Mouse (Mus musculus): ENCODE measurements at regions not wholly inside any gene's neighbourhood (a gene's known extent, or its start where the extent isn't known, plus 50 kb on each side); places are given as distances from the start of the nearest gene placed in this dataset.

DNA sequence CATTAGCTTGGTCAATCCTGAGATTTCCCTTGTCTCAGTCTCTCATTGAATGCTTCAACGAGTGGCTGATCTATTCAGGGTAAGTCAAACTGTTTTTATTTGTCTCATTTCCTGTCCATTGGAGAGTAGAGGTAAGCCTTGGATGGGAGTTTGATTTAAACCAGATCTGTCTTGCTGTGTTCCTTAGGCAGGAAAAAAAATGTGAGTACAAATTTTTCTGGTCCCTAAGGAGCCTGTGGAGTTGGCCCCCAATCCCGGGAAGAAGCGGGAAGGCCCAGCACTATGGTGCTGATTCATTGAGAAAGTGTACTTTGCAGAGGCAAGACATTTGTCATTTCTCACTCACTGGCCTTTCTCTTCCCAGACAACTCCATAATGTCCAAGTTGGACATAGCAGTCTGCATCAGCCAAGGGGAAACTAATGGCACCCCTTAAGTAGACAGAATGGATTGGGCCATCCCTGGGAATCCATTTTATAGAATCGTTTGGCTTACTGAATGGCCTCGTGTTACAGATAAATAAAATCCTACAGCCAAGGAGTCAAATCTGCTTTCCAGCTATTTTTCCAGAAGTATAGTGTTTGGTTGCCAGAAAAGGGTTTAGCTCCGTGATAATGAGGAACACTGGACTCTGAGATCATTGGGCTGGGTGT, 271.3 kb upstream of the Sel1l start:
- Histone ChIP-seq H3K4me1 (ENCODE audit: control insufficient read depth in 1 of 2, insufficient read depth in 2 of 2, low read length in 2 of 2) (no peaks in the 10 kb centered on the region), H3K9ac (ENCODE audit: control insufficient read depth, low read depth, low read length, poor library complexity, severe bottlenecking) (no peak overlapping the region), H3K4me3 (ENCODE audit: control insufficient read depth in 1 of 2, insufficient read depth in 1 of 2, low read depth in 2 of 2, low read length in 2 of 2) (no peak overlapping the region), H3K36me3 (ENCODE audit: control insufficient read depth in 1 of 2, insufficient read depth in 2 of 2, low read length in 2 of 2) (no peaks in the 10 kb centered on the region), H3K27ac (ENCODE audit: control insufficient read depth, low read depth, low read length) (no peak overlapping the region), H3K79me2 (ENCODE audit: control insufficient read depth, insufficient read depth, low read length, poor library complexity) (no peaks in the 10 kb centered on the region), H3K9me3 (replicated peaks; ENCODE audit: insufficient read depth, low read length) (no peaks in the 10 kb centered on the region), H3K27me3 (ENCODE audit: control insufficient read depth in 1 of 2, insufficient read depth in 2 of 2, low read length in 2 of 2) (no peaks in the 10 kb centered on the region)
- TF ChIP-seq KAT2A (conservative IDR thresholded peaks at IDR 0.05; ENCODE audit: low read depth, low read length) (no peak), USF1 (IDR thresholded peaks at IDR 0.05; ENCODE audit: low read depth, low read length) (no peak), MAFK (IDR thresholded peaks at IDR 0.05; ENCODE audit: borderline replicate concordance, low read depth, low read length) (no peak)
- DNase-seq (ENCODE audit: low read depth, low spot score): no peak

DNA sequence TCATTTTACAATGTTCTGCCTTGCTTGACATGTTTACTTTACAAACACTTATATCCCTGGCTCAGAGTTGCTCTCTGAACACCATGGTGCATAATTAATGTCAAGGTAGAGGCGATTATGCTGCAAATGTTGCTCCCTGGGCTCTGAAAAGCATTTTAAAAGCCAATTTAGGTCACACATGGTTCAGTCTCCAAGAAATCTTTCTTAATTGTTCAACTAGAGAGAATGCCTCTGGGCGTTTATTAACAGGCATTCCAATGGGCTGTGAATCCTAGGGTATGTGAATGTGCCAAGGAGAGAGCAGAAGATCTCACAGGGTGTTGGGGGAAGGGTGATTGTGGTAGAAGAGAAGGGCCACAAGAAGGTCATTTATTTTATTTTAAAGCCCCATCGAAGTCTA, 260.7 kb upstream of the Sel1l start:
- Histone ChIP-seq H3K79me2 (ENCODE audit: control insufficient read depth, insufficient read depth, low read length, poor library complexity) (no peaks in the 10 kb centered on the region), H3K36me3 (ENCODE audit: control insufficient read depth in 1 of 2, insufficient read depth in 2 of 2, low read length in 2 of 2) (no peaks in the 10 kb centered on the region), H3K4me3 (ENCODE audit: control insufficient read depth in 1 of 2, insufficient read depth in 1 of 2, low read depth in 2 of 2, low read length in 2 of 2) (no peak overlapping the region), H3K27ac (ENCODE audit: control insufficient read depth, low read depth, low read length) (no peak overlapping the region), H3K4me1 (ENCODE audit: control insufficient read depth in 1 of 2, insufficient read depth in 2 of 2, low read length in 2 of 2) (no peaks in the 10 kb centered on the region), H3K27me3 (ENCODE audit: control insufficient read depth in 1 of 2, insufficient read depth in 2 of 2, low read length in 2 of 2) (no peaks in the 10 kb centered on the region), H3K9me3 (replicated peaks; ENCODE audit: insufficient read depth, low read length) (no peaks in the 10 kb centered on the region), H3K9ac (ENCODE audit: control insufficient read depth, low read depth, low read length, poor library complexity, severe bottlenecking) (no peak overlapping the region)
- TF ChIP-seq MXI1 (IDR thresholded peaks at IDR 0.05; ENCODE audit: low read depth, low read length) (no peak), NRF1 (IDR thresholded peaks at IDR 0.05; ENCODE audit: insufficient read depth, low read depth, low read length, poor library complexity, severe bottlenecking) (no peak), POLR2AphosphoS5 (IDR thresholded peaks at IDR 0.05; ENCODE audit: borderline replicate concordance, low read depth, low read length) (no peak), TBP (IDR thresholded peaks at IDR 0.05; ENCODE audit: low read depth, low read length) (no peak), ZC3H11A (IDR thresholded peaks at IDR 0.05; ENCODE audit: low read depth, low read length) (no peak), RAD21 (IDR thresholded peaks at IDR 0.05; ENCODE audit: low read depth, low read length) (no peak), NELFE (IDR thresholded peaks at IDR 0.05; ENCODE audit: low read depth, low read length) (no peak), RCOR1 (IDR thresholded peaks at IDR 0.05; ENCODE audit: low read depth, low read length) (no peak)
- no peak for DNase-seq (ENCODE audit: low read depth, low spot score)

DNA sequence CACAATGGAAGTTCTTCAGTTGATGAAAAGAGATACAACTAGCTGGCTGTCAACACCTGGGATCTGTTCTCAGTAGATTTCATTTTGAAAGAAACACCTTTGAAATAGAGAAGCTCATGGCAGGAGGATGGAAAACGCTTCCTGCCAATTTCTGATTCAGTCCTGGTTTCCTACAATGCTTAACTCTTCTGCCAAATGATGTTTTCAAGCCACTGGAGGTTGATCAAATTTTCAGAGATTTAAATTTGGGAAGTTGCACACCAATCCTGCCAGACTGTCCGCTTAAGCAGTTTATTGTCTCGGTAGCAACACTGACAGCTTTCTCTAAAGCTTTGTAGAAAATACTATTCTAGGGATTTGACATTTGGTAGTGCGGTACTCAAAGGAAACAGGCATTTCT, 251.1 kb upstream of the Sel1l start:
- Histone ChIP-seq H3K4me1 (ENCODE audit: control insufficient read depth in 1 of 2, insufficient read depth in 2 of 2, low read length in 2 of 2) (no peaks in the 10 kb centered on the region), H3K36me3 (ENCODE audit: control insufficient read depth in 1 of 2, insufficient read depth in 2 of 2, low read length in 2 of 2) (no peaks in the 10 kb centered on the region), H3K27ac (ENCODE audit: control insufficient read depth, low read depth, low read length) (no peak overlapping the region), H3K79me2 (ENCODE audit: control insufficient read depth, insufficient read depth, low read length, poor library complexity) (no peaks in the 10 kb centered on the region), H3K27me3 (ENCODE audit: control insufficient read depth in 1 of 2, insufficient read depth in 2 of 2, low read length in 2 of 2) (no peaks in the 10 kb centered on the region), H3K9ac (ENCODE audit: control insufficient read depth, low read depth, low read length, poor library complexity, severe bottlenecking) (no peak overlapping the region), H3K4me3 (ENCODE audit: control insufficient read depth in 1 of 2, insufficient read depth in 1 of 2, low read depth in 2 of 2, low read length in 2 of 2) (no peak overlapping the region), H3K9me3 (replicated peaks; ENCODE audit: insufficient read depth, low read length) (no peaks in the 10 kb centered on the region)
- no peak for TF ChIP-seq HCFC1 (IDR thresholded peaks at IDR 0.05; ENCODE audit: low read depth, low read length)
- TF ChIP-seq CHD1 (IDR thresholded peaks at IDR 0.05; ENCODE audit: low read depth, low read length): no peak
- TF ChIP-seq NELFE (IDR thresholded peaks at IDR 0.05; ENCODE audit: low read depth, low read length): no peak
- no peak for TF ChIP-seq MAZ (IDR thresholded peaks at IDR 0.05; ENCODE audit: low read depth, low read length)
- no peak for TF ChIP-seq ZMIZ1 (IDR thresholded peaks at IDR 0.05; ENCODE audit: low read depth, low read length)
- TF ChIP-seq MAFK (IDR thresholded peaks at IDR 0.05; ENCODE audit: borderline replicate concordance, low read depth, low read length): no peak
- TF ChIP-seq JUND (IDR thresholded peaks at IDR 0.05; ENCODE audit: low read depth, low read length): no peak
- TF ChIP-seq ETS1 (IDR thresholded peaks at IDR 0.05; ENCODE audit: low read depth, low read length): no peak
- TF ChIP-seq BHLHE40 (IDR thresholded peaks at IDR 0.05; ENCODE audit: borderline replicate concordance, low read depth, low read length): no peak
- TF ChIP-seq KAT2A (conservative IDR thresholded peaks at IDR 0.05; ENCODE audit: low read depth, low read length): no peak
- TF ChIP-seq USF1 (IDR thresholded peaks at IDR 0.05; ENCODE audit: low read depth, low read length): no peak
- no peak for TF ChIP-seq POLR2A (IDR thresholded peaks at IDR 0.05; ENCODE audit: control insufficient read depth in 1 of 2, insufficient read depth in 1 of 2, low read depth in 1 of 2, low read length in 2 of 2, poor library complexity in 1 of 2)
- no peak for DNase-seq (ENCODE audit: low read depth, low spot score)
